Mouse (Mus musculus) intestine, postnatal 0 days (tissue): ENCODE results near the gene Rftn1. TPM values are rescaled to one million over a fixed set of nuclear protein-coding genes. Genes with fewer than 3 reads are reported as not detected.

Experiments used
- ATAC-seq: fragments of 200-750 bp; cut with Nextera tagmentation; 2 replicates; pipeline ENCODE4 v1.8.0; 2017; ENCODE audit warnings: mild to moderate bottlenecking, moderate TSS enrichment, moderate library complexity
- H3K27ac ChIP-seq: fragments of 300-500 bp; sonication (generic); 2 replicates; pipeline ENCODE4 v1.5.1; 2014; ENCODE audit warnings: mild to moderate bottlenecking, low read depth, low read length, moderate library complexity
- H3K27me3 ChIP-seq: fragments of 300-500 bp; sonication (generic); replicated peaks from 2 replicates; pipeline ENCODE4 v1.6.1; 2014; ENCODE audit warnings: low read length, mixed read lengths; ENCODE audit not compliant: control insufficient read depth, insufficient read depth
- H3K36me3 ChIP-seq: fragments of 300-500 bp; sonication (generic); 2 replicates; pipeline ENCODE4 v1.6.1; 2014; ENCODE audit warnings: mild to moderate bottlenecking, moderate library complexity; ENCODE audit not compliant: control insufficient read depth, insufficient read depth
- H3K4me1 ChIP-seq: fragments of 300-500 bp; sonication (generic); replicated peaks from 2 replicates; pipeline ENCODE4 v1.6.1; 2014; ENCODE audit warnings: antibody characterized with exemption, low read length, mixed read lengths; ENCODE audit not compliant: control insufficient read depth, insufficient read depth
- H3K4me2 ChIP-seq: fragments of 300-500 bp; sonication (generic); replicated peaks from 2 replicates; pipeline ENCODE4 v1.6.1; 2014; ENCODE audit warnings: low read depth, mild to moderate bottlenecking, moderate library complexity
- H3K4me3 ChIP-seq: fragments of 300-500 bp; sonication (generic); 2 replicates; pipeline ENCODE4 v1.5.1; 2014; ENCODE audit warnings: low read depth, low read length
- H3K9ac ChIP-seq: fragments of 300-500 bp; sonication (generic); 2 replicates; pipeline ENCODE4 v1.6.1; 2014; ENCODE audit warnings: mild to moderate bottlenecking, low read depth, low read length
- H3K9me3 ChIP-seq: fragments of 300-500 bp; sonication (generic); 2 replicates; pipeline ENCODE4 v1.6.1; 2016; ENCODE audit warnings: mixed run types; ENCODE audit not compliant: control insufficient read depth
- CTCF ChIP-seq: sonication (generic); IDR thresholded peaks from 2 replicates; pipeline ENCODE4 v1.5.1; 2016; ENCODE audit warnings: low read depth, mild to moderate bottlenecking, control low read depth, antibody characterized with exemption, moderate library complexity
- WGBS: fragments of 180-500 bp; shearing (Covaris S2); extraction: QIAGEN DNeasy Blood & Tissue Kit; methylation state at CpG from one replicate; pipeline ENCODE4 v1.1.7; 2014; 5-methylcytosine and 5-hydroxymethylcytosine counted together
- polyA plus RNA-seq: library from polyadenylated mRNA; unstranded; fragments of >200 nt; fragmentation: Nextera tagmentation; extraction: Ambion mirVana; gene quantifications from 2 replicates; pipeline ENCODE4 v1.2.1, GENCODE M21; 2015

Gene Rftn1
- polyA plus RNA-seq, 1 experiment from 2014 or later: 7.1 TPM

DNA sequence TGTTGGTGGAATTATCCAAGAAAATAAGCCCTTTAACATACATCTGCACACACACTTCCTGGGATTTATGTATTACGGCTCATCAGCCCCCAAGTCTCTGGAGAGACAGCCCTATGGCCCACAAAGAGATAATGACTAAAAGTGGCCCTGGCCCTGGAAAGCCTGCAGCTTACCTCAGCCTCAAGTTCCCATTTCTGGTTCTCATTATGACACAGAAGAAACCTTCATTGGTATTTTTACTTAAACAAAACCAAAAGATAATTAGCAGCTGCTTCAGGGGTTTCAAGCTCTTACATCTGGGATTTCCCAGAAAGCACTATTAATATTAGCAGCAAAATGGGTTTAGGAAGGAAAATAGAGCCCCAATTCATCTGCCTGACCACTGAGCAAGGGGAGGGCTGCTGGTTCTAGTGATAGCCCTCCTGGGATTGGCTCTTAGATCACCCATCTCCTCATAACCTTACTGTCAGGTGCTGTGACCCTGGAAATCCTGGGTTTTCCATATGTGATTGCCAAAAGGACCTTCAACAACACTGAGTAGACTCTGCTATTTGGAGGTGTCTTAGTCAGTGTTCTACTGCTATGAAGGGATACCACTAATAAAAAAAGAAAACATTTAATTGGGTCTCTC lies 14.8 kb upstream of the Rftn1 start:
- TF ChIP-seq CTCF: no peak
- H3K4me2 ChIP-seq: no peak overlapping the region
- H3K9me3 ChIP-seq: no peaks in the 10 kb centered on the region
- H3K27me3 ChIP-seq: no peaks in the 10 kb centered on the region
- H3K36me3 ChIP-seq: no peaks in the 10 kb centered on the region
- WGBS: 81% methylated on average over 1 of the region's 1 CpGs
- H3K27ac ChIP-seq: no peak overlapping the region
- no peak overlapping the region for H3K4me3 ChIP-seq
- no peak for ATAC-seq
- no peak overlapping the region for H3K9ac ChIP-seq
- no peaks in the 10 kb centered on the region for H3K4me1 ChIP-seq

DNA sequence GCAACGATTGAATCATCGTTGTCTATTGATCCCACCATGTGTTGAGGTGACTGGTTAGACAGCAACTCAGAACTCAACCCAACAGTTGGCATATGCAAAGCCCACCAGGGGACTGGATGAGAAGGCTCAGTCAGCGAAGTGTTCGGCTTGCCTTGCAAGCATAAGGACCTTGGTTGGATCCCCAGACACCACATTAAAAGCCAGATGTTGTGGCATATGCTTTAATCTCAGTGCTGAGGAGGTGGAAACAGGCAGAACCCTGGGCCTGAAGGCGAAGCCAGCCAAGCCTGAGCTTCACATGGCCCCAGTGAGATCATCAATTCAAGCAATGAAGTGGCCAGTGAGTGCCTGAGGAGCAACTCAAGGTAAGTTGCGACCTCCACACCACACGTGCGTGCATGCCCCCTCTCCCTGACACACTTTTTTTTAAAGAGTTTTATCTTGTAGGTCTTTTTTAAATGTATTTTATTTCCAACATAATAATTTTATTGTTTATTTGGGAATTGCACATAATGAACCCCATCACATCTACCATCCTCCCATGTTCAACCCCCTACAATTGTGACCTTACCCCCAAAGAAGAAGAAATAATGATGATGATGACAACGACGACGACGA lies 11.5 kb upstream of the Rftn1 start:
- no peaks in the 10 kb centered on the region for H3K27me3 ChIP-seq
- H3K36me3 ChIP-seq: no peaks in the 10 kb centered on the region
- WGBS: 92% methylated on average over 12 of the region's 12 CpGs
- no peak overlapping the region for H3K4me3 ChIP-seq
- H3K9ac ChIP-seq: no peak overlapping the region
- no peak for ATAC-seq
- no peak for TF ChIP-seq CTCF
- H3K27ac ChIP-seq: no peak overlapping the region
- H3K4me2 ChIP-seq: no peak overlapping the region
- no peaks in the 10 kb centered on the region for H3K4me1 ChIP-seq
- no peaks in the 10 kb centered on the region for H3K9me3 ChIP-seq

DNA sequence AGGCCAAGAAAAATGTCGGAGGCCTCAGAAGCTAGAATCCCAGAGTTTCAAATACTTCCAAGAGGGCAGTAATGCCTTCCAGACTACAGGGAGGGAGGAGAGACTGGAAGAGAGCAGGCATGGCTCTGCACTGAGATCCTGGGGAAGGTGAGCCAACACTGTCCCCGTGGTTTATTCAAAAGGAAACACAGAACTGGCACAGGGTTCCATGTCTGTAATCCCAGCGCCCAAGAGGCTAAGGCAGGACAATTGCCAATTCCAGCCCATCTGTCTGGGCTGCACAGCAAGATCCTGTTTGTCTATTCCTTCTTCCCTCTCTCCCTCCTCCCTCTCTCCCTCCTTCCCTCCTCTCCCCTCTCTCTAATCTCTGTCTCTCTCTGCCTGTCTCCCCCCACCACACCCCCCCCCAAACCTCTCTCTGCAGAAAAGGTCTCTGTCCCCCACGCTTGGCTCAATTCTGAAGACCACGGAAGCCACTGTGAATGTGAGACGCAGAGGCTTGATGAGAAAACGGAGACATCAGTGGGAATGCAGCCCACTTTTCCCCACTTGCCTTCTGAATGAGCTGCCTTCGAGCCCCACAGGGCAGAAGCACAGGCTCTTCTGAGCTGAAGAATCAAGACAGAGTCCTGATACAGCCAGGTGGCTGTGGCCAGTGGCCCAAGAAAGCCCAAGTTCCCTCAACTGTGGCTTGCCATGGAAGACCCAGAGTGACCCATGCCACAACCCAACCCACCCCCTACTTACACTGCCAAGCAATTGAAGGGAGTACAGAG lies 8.8 kb upstream of the Rftn1 start:
- WGBS: 78% methylated on average over 8 of the region's 8 CpGs
- ATAC-seq: no peak
- Histone ChIP-seq H3K4me3 (no peak overlapping the region), H3K27ac (no peak overlapping the region), H3K9ac (no peak overlapping the region), H3K9me3 (no peaks in the 10 kb centered on the region), H3K27me3 (no peaks in the 10 kb centered on the region), H3K4me2 (no peak overlapping the region), H3K4me1 (no peaks in the 10 kb centered on the region), H3K36me3 (no peaks in the 10 kb centered on the region)
- no peak for TF ChIP-seq CTCF

DNA sequence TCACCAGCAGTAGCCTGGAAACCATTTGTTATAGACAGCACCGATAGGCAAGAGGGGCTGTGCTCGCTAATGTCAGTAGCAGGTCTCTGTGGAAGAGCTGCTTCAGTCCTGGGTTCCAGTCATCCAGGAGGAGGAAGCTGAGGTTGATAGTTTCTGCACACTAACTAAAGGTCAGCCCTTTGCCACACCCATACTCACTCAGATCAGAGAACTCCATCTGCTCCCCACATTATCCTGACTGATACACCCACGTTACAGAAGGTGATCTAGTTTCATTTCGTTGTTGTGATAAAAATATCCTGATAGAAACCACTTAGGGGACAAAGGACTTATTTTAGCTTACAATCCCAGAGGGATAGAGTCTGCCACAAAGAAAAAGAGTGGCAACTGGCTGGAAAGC lies 7.1 kb upstream of the Rftn1 start:
- H3K9me3 ChIP-seq: no peaks in the 10 kb centered on the region
- no peaks in the 10 kb centered on the region for H3K4me1 ChIP-seq
- H3K27me3 ChIP-seq: no peaks in the 10 kb centered on the region
- H3K4me2 ChIP-seq: no peak overlapping the region
- ATAC-seq: no peak
- 70% methylated on average over 4 of the region's 4 CpGs for WGBS
- no peak overlapping the region for H3K9ac ChIP-seq
- TF ChIP-seq CTCF: no peak
- no peak overlapping the region for H3K27ac ChIP-seq
- no peak overlapping the region for H3K4me3 ChIP-seq
- no peaks in the 10 kb centered on the region for H3K36me3 ChIP-seq

DNA sequence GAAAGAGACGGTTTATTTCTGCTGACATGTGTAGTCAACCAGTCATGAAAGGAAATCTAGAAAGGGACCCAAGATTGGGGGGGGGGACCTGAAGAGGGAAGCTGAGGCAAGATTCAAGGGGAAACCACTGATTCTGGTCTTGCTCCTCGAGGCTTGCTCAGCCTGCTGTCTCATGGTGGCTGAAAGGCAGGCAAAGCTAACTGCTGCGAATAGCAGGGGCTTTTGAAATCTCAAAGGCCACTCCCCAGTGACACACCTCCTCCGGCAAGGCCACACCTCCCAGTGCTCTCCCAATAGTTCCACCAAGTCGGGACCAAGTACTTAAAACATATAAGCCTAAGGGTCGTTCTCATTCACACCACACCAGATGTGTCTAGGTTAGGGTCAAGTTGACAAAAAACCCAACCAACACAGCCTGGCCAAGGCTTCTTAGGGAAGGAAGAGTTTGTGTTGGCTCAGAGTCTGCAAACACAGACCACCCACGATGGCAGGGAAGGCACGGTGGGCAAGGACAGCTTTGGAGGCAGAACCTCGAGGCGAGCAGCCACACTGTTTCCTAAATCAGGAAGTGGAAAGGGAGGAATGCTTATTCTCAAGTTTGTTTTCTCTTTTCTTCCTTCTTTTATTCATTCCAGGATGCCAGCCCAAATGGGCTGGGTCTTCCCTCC lies 5.7 kb upstream of the Rftn1 start:
- H3K4me1 ChIP-seq: no peaks in the 10 kb centered on the region
- H3K27me3 ChIP-seq: 0 out of 2 replicates have a peak, but pooled peaks cover 1% of the 10 kb centered on the region
- no peak overlapping the region for H3K9ac ChIP-seq
- TF ChIP-seq CTCF: no peak
- ATAC-seq: no peak
- no peaks in the 10 kb centered on the region for H3K9me3 ChIP-seq
- H3K4me2 ChIP-seq: no peak overlapping the region
- WGBS: 42% methylated on average over 10 of the region's 10 CpGs
- H3K4me3 ChIP-seq: no peak overlapping the region
- no peak overlapping the region for H3K27ac ChIP-seq
- no peaks in the 10 kb centered on the region for H3K36me3 ChIP-seq

DNA sequence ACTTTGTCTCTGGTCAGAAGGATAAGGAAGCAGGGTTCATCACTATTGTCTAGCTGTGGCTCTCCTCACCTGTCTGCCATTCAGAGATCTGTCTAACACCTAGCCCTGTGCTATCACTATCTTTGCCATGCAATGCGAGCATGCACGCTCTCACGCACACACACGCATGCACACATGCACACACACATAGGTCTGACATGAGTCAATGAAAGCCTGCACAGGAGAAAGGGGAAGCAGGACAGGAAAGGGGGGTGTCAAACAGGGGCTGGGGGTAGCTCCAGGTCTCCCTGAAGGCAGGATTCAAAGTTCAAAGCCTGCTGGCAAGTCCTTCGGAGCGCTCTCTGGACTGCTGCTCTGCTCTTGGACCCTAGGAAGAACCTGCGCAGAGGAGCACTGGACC lies 4.9 kb upstream of the Rftn1 start:
- no peak for ATAC-seq
- no peak overlapping the region for H3K27ac ChIP-seq
- H3K27me3 ChIP-seq: peaks cover 9% of the 10 kb centered on the region; the same call in 1 of the 2 replicates
- H3K4me1 ChIP-seq: no peaks in the 10 kb centered on the region
- 95% methylated on average over 7 of the region's 7 CpGs for WGBS
- no peak overlapping the region for H3K4me2 ChIP-seq
- H3K9me3 ChIP-seq: no peaks in the 10 kb centered on the region
- H3K9ac ChIP-seq: no peak overlapping the region
- H3K4me3 ChIP-seq: no peak overlapping the region
- no peaks in the 10 kb centered on the region for H3K36me3 ChIP-seq
- no peak for TF ChIP-seq CTCF
